Mouse (Mus musculus): ENCODE data around the gene Rnf166.

DNA sequence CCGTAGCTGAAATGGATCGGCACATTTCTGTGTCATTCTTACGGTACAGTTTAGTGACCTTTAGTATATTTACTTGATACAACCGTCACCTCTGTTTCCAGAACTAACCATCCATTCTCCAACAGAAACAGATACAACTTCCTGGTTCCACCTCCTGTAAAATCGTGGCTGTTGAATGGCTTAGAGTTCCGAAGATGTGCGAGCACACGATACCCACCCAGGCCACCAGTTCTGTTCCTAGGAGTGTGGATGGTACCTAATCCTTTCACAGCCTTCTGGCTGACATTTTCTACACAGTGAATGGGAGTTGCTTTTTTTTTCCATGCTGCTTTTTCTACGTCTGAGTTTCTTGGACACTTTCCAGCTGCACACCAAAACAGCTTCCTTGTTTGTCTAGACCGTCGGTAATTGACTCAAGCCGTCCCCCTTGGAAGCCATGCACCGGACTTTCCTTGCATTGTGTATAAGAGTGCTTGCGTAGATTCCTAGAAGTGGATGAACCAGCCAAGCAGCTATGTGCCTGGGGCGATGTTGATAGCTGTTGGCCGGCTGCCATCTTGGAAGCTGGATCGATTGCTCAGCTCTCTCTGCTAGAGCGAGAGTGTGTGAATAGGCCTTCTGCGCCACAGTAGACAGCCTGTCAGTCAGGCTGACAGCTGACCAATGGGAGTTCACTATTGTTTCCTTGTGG is 31.7 kb downstream of the Rnf166 start:
- TF ChIP-seq CTCF (IDR thresholded peaks at IDR 0.05; ENCODE audit: extremely low read depth, insufficient read length, insufficient replicate concordance, low read depth, low read length), result no peak
- TF ChIP-seq POLR2A (IDR thresholded peaks at IDR 0.05; ENCODE audit: low read depth, low read length), result peak; percentile 28; the same call in 1 of the 2 replicates

Data from small intestine, adult 2 months (tissue).